Mouse (Mus musculus): ENCODE data around the gene C3.

The C3 gene

DNA sequence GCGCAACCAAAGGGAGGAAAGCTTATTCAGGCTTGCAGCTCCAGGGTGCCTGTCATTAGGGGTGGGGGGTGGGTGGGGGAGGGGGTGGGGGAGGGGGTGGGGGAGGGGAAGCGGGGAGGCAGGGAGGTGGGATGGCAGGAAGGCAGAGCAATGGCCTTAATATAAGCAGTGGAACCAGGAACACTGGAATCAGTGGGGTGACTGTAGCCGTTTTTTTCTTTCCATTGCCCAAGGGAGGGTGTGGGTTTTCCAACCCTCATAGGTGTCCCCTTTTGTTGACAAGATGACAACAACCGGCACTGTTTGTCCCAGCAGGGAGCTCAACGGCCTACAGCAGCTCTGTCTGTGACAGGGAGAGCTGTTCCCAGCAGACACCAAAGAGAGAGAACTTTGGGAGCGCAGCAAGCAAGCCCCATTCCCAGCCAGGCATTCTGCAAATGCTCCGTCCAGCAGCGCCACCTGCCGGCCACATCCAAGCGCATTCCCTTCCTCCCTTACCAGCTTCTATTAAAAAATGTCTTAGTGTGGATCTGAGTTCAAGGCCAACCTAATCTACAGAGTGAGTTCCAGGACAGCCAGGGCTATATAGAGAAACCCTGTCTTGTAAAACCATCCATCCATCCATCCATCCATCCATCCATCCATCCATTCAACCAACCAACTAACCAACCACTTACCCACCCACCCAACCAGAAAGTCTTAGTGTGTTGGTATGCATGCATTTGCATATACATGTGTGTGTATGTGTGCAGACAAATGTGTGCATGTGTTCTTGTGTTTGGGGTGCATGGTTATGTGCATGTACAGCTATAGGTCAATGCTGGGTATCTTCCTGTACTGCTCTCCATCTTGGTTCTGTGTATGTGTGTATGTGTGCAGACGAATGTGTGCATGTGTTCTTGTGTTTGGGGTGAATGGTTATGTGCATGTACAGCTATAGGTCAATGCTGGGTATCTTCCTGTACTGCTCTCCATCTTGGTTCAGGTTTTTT lies 60.8 kb downstream of the C3 start:
- peak; percentile 52 for DNase-seq (ENCODE audit: low read depth, low spot score)
